Mouse (Mus musculus) erythroblast, embryonic 14.5 days (primary cell): ENCODE data around the gene Copg1. TPM values are rescaled to one million over a fixed set of nuclear protein-coding genes. Genes with fewer than 3 reads are reported as not detected.

Experiments used
- H3K27me3 ChIP-seq: 2 replicates; pipeline ENCODE4 v1.6.1; 2012; ENCODE audit warnings: inconsistent platforms; ENCODE audit not compliant: control insufficient read depth
- H3K36me3 ChIP-seq: 2 replicates; pipeline ENCODE4 v1.6.1; 2012; ENCODE audit warnings: mild to moderate bottlenecking, inconsistent platforms; ENCODE audit not compliant: control insufficient read depth
- H3K4me1 ChIP-seq: 2 replicates; pipeline ENCODE4 v1.6.1; 2012; ENCODE audit warnings: inconsistent platforms; ENCODE audit not compliant: control insufficient read depth
- H3K4me3 ChIP-seq: replicated peaks from 2 replicates; pipeline ENCODE3; 2012; ENCODE audit warnings: moderate library complexity, mild to moderate bottlenecking, inconsistent platforms
- H3K9me3 ChIP-seq: 2 replicates; pipeline ENCODE4 v1.6.1; 2012; ENCODE audit warnings: low read length, inconsistent platforms, mixed read lengths; ENCODE audit not compliant: control insufficient read depth
- GATA1 ChIP-seq: IDR thresholded peaks from 2 replicates; pipeline ENCODE4 v1.6.1; 2012; ENCODE audit warnings: low read length, inconsistent platforms, mixed read lengths
- TAL1 ChIP-seq: IDR thresholded peaks from 3 replicates; pipeline ENCODE4 v1.6.1; 2012; ENCODE audit warnings: low read length, inconsistent platforms, mixed read lengths
- polyA plus RNA-seq: library from polyadenylated mRNA; stranded (reverse); fragments of >175 nt; gene quantifications from 2 replicates; pipeline ENCODE4 v1.2.3, GENCODE M21; 2012

Gene Copg1
- polyA plus RNA-seq, 1 experiment, result 0.85 TPM

DNA sequence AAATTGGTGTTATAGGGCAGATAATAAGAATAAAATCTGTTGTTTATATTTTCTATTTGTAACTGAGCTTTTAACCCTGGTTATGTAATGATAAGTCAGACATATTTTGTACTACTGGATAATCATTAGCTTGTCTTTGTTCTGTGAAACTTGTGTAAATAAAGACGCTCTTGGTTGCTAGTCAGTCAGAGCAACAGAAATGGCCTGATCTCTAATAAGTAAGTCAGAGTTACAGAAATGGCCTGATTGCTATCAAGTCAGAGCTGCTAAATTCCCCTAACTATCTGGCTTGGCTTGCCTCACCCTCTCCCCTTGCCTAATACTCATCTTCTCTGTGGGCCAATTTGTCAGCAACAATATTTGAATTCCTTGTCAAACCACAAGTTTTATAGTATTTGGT, 893 bp upstream of the Copg1 start:
- no peak for TF ChIP-seq TAL1
- H3K9me3 ChIP-seq, result no peaks in the 10 kb centered on the region
- H3K4me1 ChIP-seq, result peaks cover 21% of the 10 kb centered on the region
- no peak overlapping the region for H3K4me3 ChIP-seq
- H3K27me3 ChIP-seq, result peaks cover 2% of the 10 kb centered on the region; the same call in 1 of the 2 replicates
- peaks cover 32% of the 10 kb centered on the region for H3K36me3 ChIP-seq

GRCm38 (mm10) chr6:87893931-87894330, 6.3 kb downstream of the Copg1 start:
- Histone ChIP-seq H3K4me3 (no peak overlapping the region), H3K4me1 (peaks cover 2% of the 10 kb centered on the region), H3K36me3 (peaks cover 100% of the 10 kb centered on the region), H3K27me3 (no peaks in the 10 kb centered on the region), H3K9me3 (no peaks in the 10 kb centered on the region)
- TF ChIP-seq TAL1 (no peak), GATA1 (no peak)

GRCm38 (mm10) chr6:87898028-87898427, 10.4 kb downstream of the Copg1 start:
- H3K4me1 ChIP-seq, result no peaks in the 10 kb centered on the region; the same call in 1 of the 2 replicates
- TF ChIP-seq GATA1 (no peak), TAL1 (no peak)
- no peaks in the 10 kb centered on the region for H3K9me3 ChIP-seq
- H3K36me3 ChIP-seq, result peaks cover 96% of the 10 kb centered on the region
- H3K27me3 ChIP-seq, result no peaks in the 10 kb centered on the region
- H3K4me3 ChIP-seq, result no peak overlapping the region

- Histone ChIP-seq H3K4me3 (no peak overlapping the region), H3K27me3 (no peaks in the 10 kb centered on the region), H3K9me3 (no peaks in the 10 kb centered on the region), H3K4me1 (no peaks in the 10 kb centered on the region), H3K36me3 (peaks cover 99% of the 10 kb centered on the region)
- TF ChIP-seq GATA1 (no peak), TAL1 (no peak)
These were observed 19.0 kb downstream of the Copg1 start for GRCm38 (mm10) chr6:87906632-87907031.

GRCm38 (mm10) chr6:87909181-87909580, 21.6 kb downstream of the Copg1 start:
- peaks cover 9% of the 10 kb centered on the region for H3K4me1 ChIP-seq
- H3K27me3 ChIP-seq, result no peaks in the 10 kb centered on the region
- TF ChIP-seq GATA1, result no peak
- no peak for TF ChIP-seq TAL1
- H3K36me3 ChIP-seq, result peaks cover 91% of the 10 kb centered on the region
- H3K4me3 ChIP-seq, result no peak overlapping the region
- H3K9me3 ChIP-seq, result no peaks in the 10 kb centered on the region

- no peak for TF ChIP-seq GATA1
- no peak for TF ChIP-seq TAL1
- no peaks in the 10 kb centered on the region for H3K27me3 ChIP-seq
- H3K4me1 ChIP-seq, result peaks cover 21% of the 10 kb centered on the region
- no peaks in the 10 kb centered on the region for H3K9me3 ChIP-seq
- H3K36me3 ChIP-seq, result peaks cover 80% of the 10 kb centered on the region
- no peak overlapping the region for H3K4me3 ChIP-seq
These were observed 23.9 kb downstream of the Copg1 start for GRCm38 (mm10) chr6:87911559-87911958.

DNA sequence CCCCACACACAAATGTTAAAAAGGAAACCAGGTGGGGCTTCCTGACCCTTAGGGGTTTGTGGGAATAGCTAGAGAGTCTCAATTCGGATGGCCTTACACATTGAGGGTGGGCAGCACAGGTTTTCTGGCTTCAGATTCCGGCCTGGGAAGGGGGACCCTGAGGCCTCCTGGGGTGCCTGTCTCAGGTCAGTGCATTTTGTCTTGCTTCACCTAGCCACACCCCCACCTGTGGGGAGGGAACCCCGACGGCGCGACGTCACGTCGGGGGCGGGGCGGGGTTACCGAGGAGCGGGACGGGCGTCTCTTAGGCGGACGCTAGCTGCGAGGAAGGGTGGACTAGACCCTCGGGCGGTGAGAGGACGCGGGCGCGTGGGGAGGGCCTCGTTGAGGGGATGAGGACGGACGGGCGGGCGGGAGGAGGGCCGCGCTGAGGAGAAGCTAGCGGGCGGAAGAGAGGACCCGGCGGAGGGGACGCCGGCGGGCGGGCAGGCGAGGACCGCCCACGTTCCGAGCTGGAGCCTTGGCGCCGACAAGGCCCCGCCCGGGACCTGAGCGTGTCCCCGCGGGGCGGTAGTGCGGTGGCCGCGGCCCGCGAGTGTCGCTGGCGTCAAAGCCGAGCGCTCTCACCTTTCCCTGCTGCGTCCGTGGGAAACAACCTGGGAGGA, 26.2 kb downstream of the Copg1 start, which contains the start of gene Hmces:
Gene Hmces, plus strand, starts transcription at position 275 of the 665 bp plus-strand sequence.
- Histone ChIP-seq H3K4me3 (peak within 1 kb of the TSS; percentile 85), H3K36me3 (peaks cover 80% of the 10 kb centered on the region), H3K4me1 (peaks cover 21% of the 10 kb centered on the region), H3K27me3 (no peaks in the 10 kb centered on the region), H3K9me3 (no peaks in the 10 kb centered on the region)
- TF ChIP-seq GATA1, result no peak
- TF ChIP-seq TAL1, result no peak

GRCm38 (mm10) chr6:87914326-87915102, 26.9 kb downstream of the Copg1 start:
- TF ChIP-seq GATA1, result no peak
- TF ChIP-seq TAL1, result no peak
- Histone ChIP-seq H3K4me1 (peaks cover 21% of the 10 kb centered on the region), H3K36me3 (peaks cover 78% of the 10 kb centered on the region), H3K4me3 (peak overlapping the region; percentile 85), H3K9me3 (no peaks in the 10 kb centered on the region), H3K27me3 (no peaks in the 10 kb centered on the region)

DNA sequence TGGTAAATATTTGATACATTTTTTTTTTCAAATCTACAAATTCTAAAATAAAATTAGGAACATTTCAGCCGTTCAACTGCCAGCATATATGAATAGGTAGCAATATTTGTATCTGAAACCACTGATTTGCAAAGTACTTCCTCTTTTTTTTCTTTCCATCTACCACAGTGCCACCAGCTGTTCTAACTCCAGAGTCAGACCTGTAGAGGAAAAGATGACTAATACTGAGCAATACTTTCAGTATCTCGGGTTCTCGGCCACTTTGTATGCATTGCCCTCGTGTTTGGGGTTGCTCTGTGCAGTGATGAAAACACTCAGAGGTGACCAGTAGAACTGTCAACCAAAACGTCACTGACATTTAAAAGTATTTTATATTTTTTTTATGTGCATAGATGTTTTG, 28.3 kb downstream of the Copg1 start:
- Histone ChIP-seq H3K9me3 (no peaks in the 10 kb centered on the region), H3K27me3 (no peaks in the 10 kb centered on the region), H3K36me3 (peaks cover 78% of the 10 kb centered on the region), H3K4me3 (no peak overlapping the region), H3K4me1 (peaks cover 21% of the 10 kb centered on the region)
- no peak for TF ChIP-seq GATA1
- TF ChIP-seq TAL1, result no peak

DNA sequence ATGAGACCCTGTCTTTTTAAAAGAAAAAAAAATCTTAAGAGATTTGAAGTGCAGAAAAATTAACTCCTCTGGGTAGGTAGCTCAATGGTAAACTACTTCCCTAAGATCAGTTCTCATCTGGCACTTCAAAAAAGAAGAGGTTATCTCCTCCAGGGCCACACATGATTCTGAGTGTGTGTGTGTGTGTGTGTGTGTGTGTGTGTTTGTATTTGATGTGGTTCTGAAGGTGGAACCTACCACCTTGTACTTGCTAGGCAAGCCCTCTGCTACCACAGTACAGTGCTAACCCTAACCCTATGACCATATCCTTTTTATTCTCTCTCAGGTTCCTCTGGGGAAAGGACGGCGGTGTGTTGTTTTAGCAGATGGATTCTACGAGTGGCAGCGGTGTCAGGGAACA, 33.6 kb downstream of the Copg1 start:
- H3K36me3 ChIP-seq, result peaks cover 85% of the 10 kb centered on the region
- no peak overlapping the region for H3K4me3 ChIP-seq
- H3K27me3 ChIP-seq, result no peaks in the 10 kb centered on the region
- H3K9me3 ChIP-seq, result no peaks in the 10 kb centered on the region
- H3K4me1 ChIP-seq, result no peaks in the 10 kb centered on the region
- TF ChIP-seq TAL1, result no peak
- TF ChIP-seq GATA1, result no peak
